Mouse (Mus musculus) testis, postnatal 10 days (tissue): ENCODE data around the gene Crtac1.

Experiments used
- DNase-seq: peaks from one replicate; pipeline ENCODE4 v3.0.0; 2021; ENCODE audit warnings: low spot score

Crtac1 gene

GRCm38 (mm10) chr19:42279611-42280010, 152.0 kb downstream of the Crtac1 start:
- DNase-seq = no peak

- DNase-seq = no peak
These were observed 153.1 kb downstream of the Crtac1 start for GRCm38 (mm10) chr19:42278461-42278860.

- DNase-seq = no peak
These were observed 154.3 kb downstream of the Crtac1 start for GRCm38 (mm10) chr19:42277288-42277687.

- DNase-seq = peak; percentile 91
These were observed 159.3 kb downstream of the Crtac1 start for GRCm38 (mm10) chr19:42272003-42272963.

- no peak for DNase-seq
These were observed 160.4 kb downstream of the Crtac1 start for GRCm38 (mm10) chr19:42271182-42271581.

GRCm38 (mm10) chr19:42270119-42270518, 161.5 kb downstream of the Crtac1 start:
- DNase-seq = no peak

- DNase-seq = peak; percentile 56
These were observed 163.2 kb downstream of the Crtac1 start for GRCm38 (mm10) chr19:42268337-42268736.

- no peak for DNase-seq
These were observed 168.1 kb downstream of the Crtac1 start for GRCm38 (mm10) chr19:42263524-42263923.

- DNase-seq = no peak
These were observed 171.1 kb downstream of the Crtac1 start for GRCm38 (mm10) chr19:42260486-42260885.

- no peak for DNase-seq
These were observed 173.0 kb downstream of the Crtac1 start for GRCm38 (mm10) chr19:42258596-42258995.

- DNase-seq = no peak
These were observed 173.6 kb downstream of the Crtac1 start for GRCm38 (mm10) chr19:42258031-42258430.

GRCm38 (mm10) chr19:42257241-42257635, 174.3 kb downstream of the Crtac1 start:
- no peak for DNase-seq

- no peak for DNase-seq
These were observed 174.9 kb downstream of the Crtac1 start for GRCm38 (mm10) chr19:42256611-42257240.

- DNase-seq = peak; percentile 94
These were observed 175.6 kb downstream of the Crtac1 start for GRCm38 (mm10) chr19:42255784-42256610.

- no peak for DNase-seq
These were observed 176.2 kb downstream of the Crtac1 start for GRCm38 (mm10) chr19:42255438-42255783.

- no peak for DNase-seq
These were observed 181.3 kb downstream of the Crtac1 start for GRCm38 (mm10) chr19:42249976-42250914.

- DNase-seq = no peak
These were observed 184.1 kb downstream of the Crtac1 start, which contains the start of gene Golga7b for GRCm38 (mm10) chr19:42247519-42247918. Gene Golga7b (plus strand): TSS chr19:42247574.

GRCm38 (mm10) chr19:42246626-42247025, 185.0 kb downstream of the Crtac1 start:
- no peak for DNase-seq

- DNase-seq = no peak
These were observed 188.2 kb downstream of the Crtac1 start for GRCm38 (mm10) chr19:42243401-42243800.

- DNase-seq = no peak
These were observed 190.7 kb downstream of the Crtac1 start for GRCm38 (mm10) chr19:42240881-42241280.

- no peak for DNase-seq
These were observed 193.3 kb downstream of the Crtac1 start for GRCm38 (mm10) chr19:42238341-42238715.
